Mouse (Mus musculus) splenic B cell, adult 2 months (primary cell): Measurements from ENCODE around the gene Flnc.

ENCODE experiments used
- DNase-seq: peaks from one replicate; pipeline ENCODE4 v3.0.0-alpha.2; 2011; ENCODE audit warnings: low read depth, low spot score
- H3K27me3 ChIP-seq: 2 replicates; pipeline ENCODE4 v1.6.1; 2012; ENCODE audit warnings: mild to moderate bottlenecking, low read length, moderate library complexity, mixed read lengths; ENCODE audit not compliant: control insufficient read depth, poor library complexity, insufficient read depth, severe bottlenecking
- H3K36me3 ChIP-seq: 2 replicates; pipeline ENCODE4 v1.6.1; 2012; ENCODE audit warnings: mild to moderate bottlenecking, low read length, moderate library complexity, mixed read lengths; ENCODE audit not compliant: control insufficient read depth, poor library complexity, insufficient read depth, severe bottlenecking

Flnc gene

GRCm38 (mm10) chr6:29485951-29486350 is 52.9 kb downstream of the Flnc start:
- no peak for DNase-seq
- Histone ChIP-seq H3K27me3 (no peaks in the 10 kb centered on the region), H3K36me3 (no peaks in the 10 kb centered on the region)

DNA sequence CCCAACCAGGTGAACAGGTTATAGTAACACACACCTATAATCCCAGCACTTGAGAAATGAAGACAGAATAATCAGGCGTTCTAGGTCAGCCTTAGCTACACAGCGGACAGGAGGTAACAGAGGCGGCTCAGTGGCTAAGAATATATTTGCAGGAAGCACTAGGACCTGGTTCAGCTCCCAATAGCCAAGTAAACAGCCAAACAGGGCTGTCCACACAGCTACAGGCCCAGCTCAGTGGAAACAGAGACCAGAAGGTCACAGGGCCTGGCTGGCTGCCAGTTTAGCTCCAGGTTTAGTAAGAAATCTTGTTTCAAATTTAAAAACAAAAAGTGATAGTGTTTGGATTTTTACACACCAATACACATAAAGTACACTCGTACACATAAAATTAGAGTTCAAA is 61.0 kb downstream of the Flnc start:
- H3K27me3 ChIP-seq, result no peaks in the 10 kb centered on the region
- H3K36me3 ChIP-seq, result no peaks in the 10 kb centered on the region
- DNase-seq, result no peak

- no peak for DNase-seq
- no peaks in the 10 kb centered on the region for H3K36me3 ChIP-seq
Measured at GRCm38 (mm10) chr6:29496270-29496669, 63.2 kb downstream of the Flnc start.

GRCm38 (mm10) chr6:29497791-29498190 is 64.7 kb downstream of the Flnc start:
- DNase-seq, result no peak
- Histone ChIP-seq H3K36me3 (no peaks in the 10 kb centered on the region), H3K27me3 (no peaks in the 10 kb centered on the region)

More at GRCm38 (mm10) chr6:29496270-29496669, 63.2 kb downstream of the Flnc start:
- H3K27me3 ChIP-seq, result no peaks in the 10 kb centered on the region

DNA sequence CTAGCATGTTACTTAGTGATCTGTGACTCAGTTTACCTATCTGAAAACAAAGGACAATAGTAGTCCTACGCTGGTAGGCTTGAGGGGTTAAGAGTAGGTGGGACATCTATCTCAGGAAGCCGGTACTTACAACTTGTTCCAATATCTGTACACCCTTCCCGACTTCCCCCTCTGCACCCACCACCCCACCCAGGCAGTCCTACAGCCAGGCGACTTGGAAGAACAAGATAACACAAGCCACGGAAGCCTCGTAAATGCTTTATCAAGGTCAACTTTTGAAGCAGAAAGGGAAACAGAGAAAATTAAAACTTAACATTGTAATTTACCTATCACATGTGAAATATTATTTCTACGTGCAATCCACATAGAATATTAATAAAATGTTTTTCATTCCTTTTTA is 67.1 kb downstream of the Flnc start:
- Histone ChIP-seq H3K36me3 (no peaks in the 10 kb centered on the region), H3K27me3 (no peaks in the 10 kb centered on the region)
- DNase-seq, result no peak

DNA sequence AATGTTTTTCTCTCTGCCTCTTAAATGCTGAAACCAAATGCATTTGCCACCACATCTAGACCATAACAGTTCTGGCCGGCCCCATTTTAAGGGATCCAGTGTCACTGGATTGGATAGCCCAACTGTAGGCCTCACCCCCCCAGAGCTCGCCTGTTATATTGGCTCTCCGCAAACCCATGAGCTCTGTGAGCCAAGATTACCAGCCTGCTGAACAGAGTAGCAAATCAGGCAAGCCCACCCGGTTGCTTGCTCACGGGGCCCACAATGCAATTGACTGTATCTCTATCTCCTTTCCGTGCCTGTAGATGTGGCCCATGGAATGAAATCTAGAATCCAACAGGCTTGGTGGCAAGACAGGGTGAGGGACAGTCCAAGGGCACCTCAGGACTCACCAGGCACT is 67.8 kb downstream of the Flnc start:
- Histone ChIP-seq H3K27me3 (no peaks in the 10 kb centered on the region), H3K36me3 (no peaks in the 10 kb centered on the region)
- DNase-seq, result no peak

DNA sequence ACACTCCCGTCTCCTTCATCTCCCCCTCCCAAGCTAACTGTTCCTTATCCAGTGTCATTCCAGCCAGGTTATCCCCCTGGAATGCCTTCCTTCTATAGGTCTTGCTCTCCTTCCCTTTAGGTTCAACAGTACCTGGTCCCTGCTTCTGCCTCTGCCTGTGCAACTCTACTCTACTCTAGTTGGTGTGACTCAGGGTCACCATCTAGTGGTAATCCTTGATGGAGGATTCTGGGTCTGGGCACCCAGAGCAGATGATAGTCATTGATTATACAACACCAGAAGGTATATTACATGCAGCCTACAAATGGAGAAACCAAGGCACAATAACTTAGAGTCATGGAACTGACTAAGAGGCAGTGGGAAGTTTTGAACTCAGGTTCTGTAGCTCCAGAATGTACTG is 68.5 kb downstream of the Flnc start:
- peak; percentile 29 for DNase-seq
- 0 out of 2 replicates have a peak, but pooled peaks cover 2% of the 10 kb centered on the region for H3K27me3 ChIP-seq
- H3K36me3 ChIP-seq, result no peaks in the 10 kb centered on the region

- Histone ChIP-seq H3K36me3 (no peaks in the 10 kb centered on the region), H3K27me3 (peaks cover 4% of the 10 kb centered on the region; the same call in 1 of the 2 replicates)
- peak; percentile 38 for DNase-seq
Measured at GRCm38 (mm10) chr6:29505493-29505892, 72.4 kb downstream of the Flnc start.

GRCm38 (mm10) chr6:29506834-29507233 is 73.8 kb downstream of the Flnc start:
- peaks cover 4% of the 10 kb centered on the region; the same call in 1 of the 2 replicates for H3K27me3 ChIP-seq

DNA sequence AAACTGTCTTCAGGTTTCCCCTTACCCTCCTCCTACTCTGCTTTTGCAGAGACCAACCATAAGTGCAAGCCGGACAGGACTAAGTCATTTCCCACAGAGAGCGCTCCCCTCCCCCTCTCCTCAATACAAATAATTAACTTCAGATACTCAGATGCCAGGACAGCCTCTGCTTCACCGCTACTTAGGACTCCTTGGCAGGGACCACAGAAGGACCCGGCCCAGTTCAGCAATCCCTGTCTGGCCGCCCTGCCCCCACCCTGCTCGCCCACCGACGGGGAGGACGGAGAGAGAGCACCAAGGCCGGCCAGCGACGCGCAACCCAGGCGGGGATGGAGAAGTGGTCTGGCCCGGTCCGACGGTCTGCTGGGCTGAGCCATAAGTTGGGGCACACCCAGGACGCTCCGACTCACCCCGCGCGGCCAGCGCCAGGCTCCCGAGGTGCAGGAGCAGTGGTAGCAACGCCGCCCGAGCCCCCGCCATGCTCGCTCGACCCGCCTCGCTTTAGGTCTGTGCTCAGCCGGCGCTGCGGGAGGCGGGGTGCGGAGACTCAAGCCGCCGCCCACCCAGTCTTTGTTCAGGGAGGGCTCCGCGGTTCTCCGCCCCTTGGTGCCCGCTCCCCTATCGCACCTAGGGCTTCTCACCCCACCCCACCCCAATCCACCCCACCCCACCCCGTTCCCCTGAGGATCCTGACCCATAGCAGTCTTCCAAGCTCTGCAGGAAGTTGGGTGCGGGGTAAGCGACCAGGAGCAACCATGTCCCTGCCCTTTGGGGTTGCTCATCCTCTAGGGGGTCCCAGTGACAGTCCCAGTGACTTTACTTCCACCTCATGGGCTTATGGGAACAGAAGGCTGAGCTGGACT is 74.6 kb downstream of the Flnc start, which contains the start of gene Kcp:
TSS of gene Kcp (minus strand) at position 506 of the 863 bp plus-strand sequence.
- Histone ChIP-seq H3K36me3 (no peaks in the 10 kb centered on the region), H3K27me3 (peaks cover 4% of the 10 kb centered on the region; the same call in 1 of the 2 replicates)
- peak; percentile 27 for DNase-seq

More at GRCm38 (mm10) chr6:29506834-29507233, 73.8 kb downstream of the Flnc start:
- DNase-seq, result no peak
- no peaks in the 10 kb centered on the region for H3K36me3 ChIP-seq

DNA sequence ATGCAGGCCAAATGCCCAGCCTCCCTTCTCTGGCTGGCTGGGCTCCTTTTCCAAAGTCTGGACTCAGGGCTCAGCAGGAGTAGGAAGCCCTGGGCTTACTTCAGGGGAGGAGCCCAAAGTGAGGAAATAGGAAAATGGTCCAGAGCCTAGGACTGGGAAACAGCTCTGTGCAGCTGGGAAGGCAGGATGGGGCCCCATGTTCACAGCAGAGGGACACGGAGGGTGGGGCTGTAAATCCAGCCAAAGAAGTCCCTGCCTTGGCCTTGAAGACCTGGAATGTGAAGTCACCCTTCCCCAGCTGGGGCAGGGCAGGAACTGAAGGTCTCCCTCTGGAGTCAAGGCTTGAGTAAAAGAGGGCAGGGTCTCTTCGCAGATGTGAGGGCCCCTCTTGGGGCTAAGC is 76.0 kb downstream of the Flnc start:
- Histone ChIP-seq H3K36me3 (no peaks in the 10 kb centered on the region), H3K27me3 (peaks cover 4% of the 10 kb centered on the region; the same call in 1 of the 2 replicates)
- no peak for DNase-seq
